Mouse (Mus musculus) macrophage (primary cell): ENCODE results near the gene Ttll2. TPM values are rescaled to one million over a fixed set of nuclear protein-coding genes. Genes with fewer than 3 reads are reported as not detected.
"Not testable (repeated sequence)": the region's sequence is repeated elsewhere in the genome, so short reads cannot be mapped to it uniquely, and the experiment has no call there.

Experiments used
- H3K27ac ChIP-seq: fragments of 350-480 bp; formaldehyde crosslinking; 2 replicates; pipeline ENCODE4 v1.9.0; 2021
- H3K36me3 ChIP-seq: fragments of 350-480 bp; formaldehyde crosslinking; 2 replicates; pipeline ENCODE4 v1.9.0; 2021; ENCODE audit errors: inconsistent target
- H3K4me3 ChIP-seq: fragments of 350-480 bp; formaldehyde crosslinking; 2 replicates; pipeline ENCODE4 v1.9.0; 2021; ENCODE audit errors: inconsistent target
- H3K79me2 ChIP-seq: fragments of 350-480 bp; formaldehyde crosslinking; 2 replicates; pipeline ENCODE4 v1.9.0; 2021; ENCODE audit errors: inconsistent target
- WGBS: methylation state at CpG from one replicate; pipeline ENCODE4 v1.1.7; 2026; ENCODE audit warnings: inconsistent platforms; ENCODE audit not compliant: missing documents; 5-methylcytosine and 5-hydroxymethylcytosine counted together
- polyA plus RNA-seq: library from polyadenylated mRNA; stranded (reverse); fragments of 250-400 nt; gene quantifications from 3 replicates; pipeline ENCODE4 v1.2.4, GENCODE M21; 2018; ENCODE audit warnings: inconsistent platforms

Ttll2 gene
- polyA plus RNA-seq, 1 experiment from 2014 or later: not detected

- no CpG with 5 or more reads among the region's 3 CpGs for WGBS
- not testable (repeated sequence) for H3K79me2 ChIP-seq, H3K27ac ChIP-seq, H3K36me3 ChIP-seq, H3K4me3 ChIP-seq
Measured at GRCm38 (mm10) chr17:7377907-7378306, 25.4 kb upstream of the Ttll2 start.

- not testable (repeated sequence) for H3K27ac ChIP-seq, H3K79me2 ChIP-seq, H3K4me3 ChIP-seq, H3K36me3 ChIP-seq
- no CpG with 5 or more reads among the region's 3 CpGs for WGBS
Measured at GRCm38 (mm10) chr17:7376951-7377700, 24.6 kb upstream of the Ttll2 start.

GRCm38 (mm10) chr17:7371879-7372278 lies 19.4 kb upstream of the Ttll2 start, which contains the start of gene Gm49630:
TSS of gene Gm49630 (minus strand) at chr17:7371979.
- not testable (repeated sequence) for H3K27ac ChIP-seq, H3K79me2 ChIP-seq, H3K4me3 ChIP-seq, H3K36me3 ChIP-seq
- no CpG with 5 or more reads among the region's 5 CpGs for WGBS

- not testable (repeated sequence) for H3K36me3 ChIP-seq, H3K27ac ChIP-seq, H3K4me3 ChIP-seq, H3K79me2 ChIP-seq
- no CpG with 5 or more reads among the region's 6 CpGs for WGBS
Measured at GRCm38 (mm10) chr17:7369401-7369800, 16.9 kb upstream of the Ttll2 start.

- H3K79me2 ChIP-seq, H3K27ac ChIP-seq, H3K4me3 ChIP-seq, H3K36me3 ChIP-seq: not testable (repeated sequence)
- 75% methylated on average over 2 of the region's 7 CpGs for WGBS
Measured at GRCm38 (mm10) chr17:7366676-7367374, 14.3 kb upstream of the Ttll2 start.

- H3K36me3 ChIP-seq, H3K4me3 ChIP-seq, H3K27ac ChIP-seq, H3K79me2 ChIP-seq: not testable (repeated sequence)
- WGBS: no CpG with 5 or more reads among the region's 1 CpGs
Measured at GRCm38 (mm10) chr17:7366265-7366664, 13.8 kb upstream of the Ttll2 start.

GRCm38 (mm10) chr17:7365615-7366014 lies 13.1 kb upstream of the Ttll2 start:
- not testable (repeated sequence) for H3K4me3 ChIP-seq, H3K36me3 ChIP-seq, H3K79me2 ChIP-seq, H3K27ac ChIP-seq
- WGBS: no CpG with 5 or more reads among the region's 3 CpGs

- WGBS: 88% methylated on average over 3 of the region's 9 CpGs
Measured at GRCm38 (mm10) chr17:7360749-7361465, 8.4 kb upstream of the Ttll2 start.

GRCm38 (mm10) chr17:7359806-7360205 lies 7.3 kb upstream of the Ttll2 start:
- not testable (repeated sequence) for H3K79me2 ChIP-seq, H3K4me3 ChIP-seq, H3K36me3 ChIP-seq, H3K27ac ChIP-seq
- WGBS: 92% methylated on average over 4 of the region's 4 CpGs

More at GRCm38 (mm10) chr17:7360749-7361465, 8.4 kb upstream of the Ttll2 start:
- not testable (repeated sequence) for H3K79me2 ChIP-seq, H3K27ac ChIP-seq, H3K36me3 ChIP-seq, H3K4me3 ChIP-seq

GRCm38 (mm10) chr17:7348765-7349164 lies 3.7 kb downstream of the Ttll2 start:
- H3K79me2 ChIP-seq, H3K36me3 ChIP-seq, H3K27ac ChIP-seq, H3K4me3 ChIP-seq: not testable (repeated sequence)
- WGBS: 91% methylated on average over 1 of the region's 3 CpGs

- not testable (repeated sequence) for H3K79me2 ChIP-seq, H3K36me3 ChIP-seq, H3K27ac ChIP-seq, H3K4me3 ChIP-seq
- 17% methylated on average over 1 of the region's 9 CpGs for WGBS
Measured at GRCm38 (mm10) chr17:7337381-7337780, 15.1 kb downstream of the Ttll2 start.

- not testable (repeated sequence) for H3K4me3 ChIP-seq, H3K36me3 ChIP-seq, H3K27ac ChIP-seq, H3K79me2 ChIP-seq
- WGBS: no CpG with 5 or more reads among the region's 5 CpGs
Measured at GRCm38 (mm10) chr17:7332745-7333144, 19.8 kb downstream of the Ttll2 start.

- H3K79me2 ChIP-seq, H3K4me3 ChIP-seq, H3K27ac ChIP-seq, H3K36me3 ChIP-seq: not testable (repeated sequence)
- no CpG with 5 or more reads among the region's 8 CpGs for WGBS
Measured at GRCm38 (mm10) chr17:7326415-7326814, 26.1 kb downstream of the Ttll2 start.

GRCm38 (mm10) chr17:7324346-7324745 lies 28.1 kb downstream of the Ttll2 start, which contains the start of gene Tcp10a:
TSS of gene Tcp10a (plus strand) at chr17:7324646.
- not testable (repeated sequence) for H3K79me2 ChIP-seq, H3K27ac ChIP-seq
- 97% methylated on average over 3 of the region's 5 CpGs for WGBS

GRCm38 (mm10) chr17:7319789-7320188 lies 32.7 kb downstream of the Ttll2 start:
- H3K79me2 ChIP-seq, H3K4me3 ChIP-seq, H3K36me3 ChIP-seq, H3K27ac ChIP-seq: not testable (repeated sequence)
- 58% methylated on average over 6 of the region's 6 CpGs for WGBS

More at GRCm38 (mm10) chr17:7324346-7324745, 28.1 kb downstream of the Ttll2 start, which contains the start of gene Tcp10a:
- H3K4me3 ChIP-seq, H3K36me3 ChIP-seq: not testable (repeated sequence)
